Mouse (Mus musculus) stomach, embryonic 16.5 days (tissue): ENCODE data around the gene Chrna9. TPM values are rescaled to one million over a fixed set of nuclear protein-coding genes. Genes with fewer than 3 reads are reported as not detected.

Source experiments
- ATAC-seq: fragments of 200-750 bp; cut with Nextera tagmentation; 2 replicates; pipeline ENCODE4 v1.8.0; 2017; ENCODE audit warnings: moderate number of reproducible peaks, moderate TSS enrichment; ENCODE audit not compliant: insufficient read depth, low FRiP score
- H3K27ac ChIP-seq: fragments of 300-500 bp; sonication (generic); 2 replicates; pipeline ENCODE4 v1.5.1; 2014; ENCODE audit warnings: low read length
- H3K27me3 ChIP-seq: fragments of 300-500 bp; sonication (generic); 2 replicates; pipeline ENCODE4 v1.6.1; 2014; ENCODE audit warnings: low read length, control low read depth, mixed read lengths; ENCODE audit not compliant: control insufficient read depth, insufficient read depth
- H3K36me3 ChIP-seq: fragments of 300-500 bp; sonication (generic); 2 replicates; pipeline ENCODE4 v1.6.1; 2014; ENCODE audit warnings: low read length; ENCODE audit not compliant: control insufficient read depth, insufficient read depth
- H3K4me1 ChIP-seq: fragments of 300-500 bp; sonication (generic); 2 replicates; pipeline ENCODE4 v1.6.1; 2014; ENCODE audit warnings: low read length, control low read depth, mixed read lengths; ENCODE audit not compliant: control insufficient read depth, insufficient read depth
- H3K4me2 ChIP-seq: fragments of 300-500 bp; sonication (generic); 2 replicates; pipeline ENCODE4 v1.6.1; 2014; ENCODE audit warnings: low read depth, low read length, mixed read lengths
- H3K4me3 ChIP-seq: fragments of 300-500 bp; sonication (generic); replicated peaks from 2 replicates; pipeline ENCODE4 v1.5.1; 2014; ENCODE audit warnings: mild to moderate bottlenecking, low read length
- H3K9ac ChIP-seq: fragments of 300-500 bp; sonication (generic); 2 replicates; pipeline ENCODE4 v1.6.1; 2014; ENCODE audit warnings: low read length
- H3K9me3 ChIP-seq: fragments of 300-500 bp; sonication (generic); replicated peaks from 2 replicates; pipeline ENCODE4 v1.6.1; 2016; ENCODE audit warnings: low read length, control low read depth; ENCODE audit not compliant: control insufficient read depth
- WGBS: fragments of 180-500 bp; shearing (Covaris S2); extraction: QIAGEN DNeasy Blood & Tissue Kit; methylation state at CpG from one replicate; pipeline ENCODE4 v1.1.7; 2014; 5-methylcytosine and 5-hydroxymethylcytosine counted together
- polyA plus RNA-seq: library from polyadenylated mRNA; unstranded; fragments of >200 nt; fragmentation: Nextera tagmentation; extraction: Ambion mirVana; gene quantifications from 2 replicates; pipeline ENCODE4 v1.2.1, GENCODE M21; 2015

Gene Chrna9
- 0.43 TPM in 1 of 2 replicates, not detected in the other for polyA plus RNA-seq

DNA sequence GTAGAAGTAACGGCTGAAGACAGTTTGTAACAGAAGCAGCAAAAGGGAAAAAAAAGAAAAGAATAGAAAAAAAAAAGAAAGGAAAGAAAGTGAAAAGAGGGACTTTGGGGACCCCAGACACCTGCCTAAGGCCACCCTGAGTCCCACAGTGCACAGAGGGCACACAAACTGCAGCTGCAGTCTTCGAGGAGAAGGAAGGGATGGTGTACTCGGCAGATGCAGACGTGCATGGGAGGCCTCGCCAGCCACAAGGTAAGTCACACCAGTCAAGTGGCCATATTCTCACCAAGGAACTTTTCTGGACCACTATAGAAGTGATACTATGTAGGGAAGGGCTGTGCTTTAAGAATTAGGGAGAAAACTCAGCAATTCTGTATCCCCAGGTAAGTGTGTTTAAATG, at the start of gene Chrna9:
Gene Chrna9, plus strand, starts transcription at position 139 of the 400 bp plus-strand sequence.
- Histone ChIP-seq H3K4me3 (no peak within 1 kb of the TSS), H3K9me3 (no peaks in the 10 kb centered on the region), H3K4me2 (no peak within 1 kb of the TSS), H3K27me3 (no peaks in the 10 kb centered on the region), H3K9ac (no peak within 1 kb of the TSS), H3K4me1 (no peaks in the 10 kb centered on the region), H3K27ac (no peak within 1 kb of the TSS), H3K36me3 (no peaks in the 10 kb centered on the region)
- 83% methylated on average over 5 of the region's 5 CpGs for whole genome bisulfite sequencing
- ATAC-seq, result no peak

DNA sequence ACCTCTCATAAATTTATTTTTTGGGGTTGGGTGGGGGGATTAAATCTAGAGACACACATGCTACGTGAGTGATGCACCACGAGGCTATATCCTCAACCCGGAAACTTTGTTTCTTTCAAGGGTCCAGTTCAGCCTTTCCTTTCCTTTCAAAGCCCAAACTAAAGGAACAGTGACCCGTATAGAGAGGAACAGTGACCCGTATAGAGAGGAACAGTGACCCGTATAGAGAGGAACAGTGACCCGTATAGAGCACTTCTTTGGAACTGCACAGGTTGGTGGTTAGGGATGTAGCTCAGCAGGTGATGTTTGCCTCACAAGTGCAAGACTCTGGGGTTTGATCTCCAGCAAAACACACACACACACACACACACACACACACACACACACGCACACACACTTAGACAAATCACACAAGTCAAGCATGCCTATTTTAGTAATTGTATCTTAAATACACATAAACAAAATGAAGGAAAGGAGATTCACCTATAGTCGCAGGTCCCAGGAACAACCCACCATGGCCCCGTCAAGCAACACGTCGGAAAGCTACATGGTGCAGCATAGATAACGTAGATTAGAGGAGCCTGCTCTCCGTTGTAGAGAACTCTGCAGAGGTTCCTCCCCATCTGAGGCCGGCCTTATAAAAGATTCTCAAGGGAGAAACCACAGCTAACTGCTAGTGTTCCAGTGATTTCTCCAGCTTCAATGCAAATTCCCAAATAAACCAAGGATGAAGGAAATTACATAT, 48.9 kb upstream of the Chrna9 start:
- Histone ChIP-seq H3K4me2 (no peak overlapping the region), H3K4me3 (no peak overlapping the region), H3K36me3 (no peaks in the 10 kb centered on the region), H3K9ac (no peak overlapping the region), H3K4me1 (no peaks in the 10 kb centered on the region), H3K27ac (no peak overlapping the region), H3K9me3 (no peaks in the 10 kb centered on the region), H3K27me3 (no peaks in the 10 kb centered on the region)
- 83% methylated on average over 15 of the region's 15 CpGs for WGBS
- no peak for ATAC-seq

DNA sequence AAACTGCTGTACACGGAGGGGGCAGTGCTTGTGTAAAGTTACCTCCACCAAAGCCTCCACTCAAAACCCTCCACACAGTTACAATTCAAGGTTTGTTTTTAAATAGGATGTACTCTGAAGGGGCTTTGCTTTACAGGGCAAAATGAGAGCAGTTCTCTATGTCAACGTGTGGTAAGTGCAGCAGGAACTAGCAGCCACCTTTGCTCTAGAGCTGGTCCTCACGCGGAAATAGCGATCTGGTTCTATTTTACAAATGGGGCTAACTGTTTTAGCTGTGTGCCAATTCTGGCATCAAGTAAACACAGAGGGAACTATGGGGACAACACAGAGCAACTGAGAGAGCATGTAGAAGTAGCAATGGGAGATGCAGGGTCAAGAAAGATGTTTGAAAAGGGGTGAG, 46.6 kb upstream of the Chrna9 start:
- no peaks in the 10 kb centered on the region for H3K36me3 ChIP-seq
- H3K27me3 ChIP-seq, result no peaks in the 10 kb centered on the region
- H3K27ac ChIP-seq, result no peak overlapping the region
- H3K9ac ChIP-seq, result no peak overlapping the region
- no peaks in the 10 kb centered on the region for H3K4me1 ChIP-seq
- no peak overlapping the region for H3K4me2 ChIP-seq
- H3K4me3 ChIP-seq, result no peak overlapping the region
- H3K9me3 ChIP-seq, result no peaks in the 10 kb centered on the region
- ATAC-seq, result no peak
- WGBS, result 84% methylated on average over 5 of the region's 5 CpGs

DNA sequence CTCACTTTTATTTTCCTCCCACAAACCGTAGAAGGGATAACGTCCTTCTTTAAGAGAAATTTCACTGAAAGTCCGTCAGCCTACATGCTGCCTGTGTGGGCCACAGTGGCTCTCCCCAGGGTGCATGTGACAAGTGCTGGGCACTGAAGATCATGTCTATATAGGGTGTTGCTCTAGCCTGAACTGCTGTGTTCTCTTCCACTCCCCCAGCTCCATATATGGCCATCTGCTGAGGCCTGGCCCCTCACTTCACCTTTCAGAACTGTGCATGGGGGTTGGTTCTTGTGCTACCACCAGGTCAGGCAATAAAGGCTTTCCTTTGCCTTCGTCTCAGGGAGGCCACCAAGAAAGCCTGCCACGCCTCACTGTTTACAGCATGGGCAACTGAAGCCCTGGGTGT, 45.7 kb upstream of the Chrna9 start:
- Histone ChIP-seq H3K36me3 (no peaks in the 10 kb centered on the region), H3K27me3 (no peaks in the 10 kb centered on the region), H3K4me1 (no peaks in the 10 kb centered on the region), H3K4me2 (no peak overlapping the region), H3K9me3 (no peaks in the 10 kb centered on the region), H3K9ac (no peak overlapping the region), H3K4me3 (no peak overlapping the region), H3K27ac (peak overlapping the region; percentile 48)
- 51% methylated on average over 5 of the region's 5 CpGs for WGBS
- ATAC-seq, result peak; percentile 80

DNA sequence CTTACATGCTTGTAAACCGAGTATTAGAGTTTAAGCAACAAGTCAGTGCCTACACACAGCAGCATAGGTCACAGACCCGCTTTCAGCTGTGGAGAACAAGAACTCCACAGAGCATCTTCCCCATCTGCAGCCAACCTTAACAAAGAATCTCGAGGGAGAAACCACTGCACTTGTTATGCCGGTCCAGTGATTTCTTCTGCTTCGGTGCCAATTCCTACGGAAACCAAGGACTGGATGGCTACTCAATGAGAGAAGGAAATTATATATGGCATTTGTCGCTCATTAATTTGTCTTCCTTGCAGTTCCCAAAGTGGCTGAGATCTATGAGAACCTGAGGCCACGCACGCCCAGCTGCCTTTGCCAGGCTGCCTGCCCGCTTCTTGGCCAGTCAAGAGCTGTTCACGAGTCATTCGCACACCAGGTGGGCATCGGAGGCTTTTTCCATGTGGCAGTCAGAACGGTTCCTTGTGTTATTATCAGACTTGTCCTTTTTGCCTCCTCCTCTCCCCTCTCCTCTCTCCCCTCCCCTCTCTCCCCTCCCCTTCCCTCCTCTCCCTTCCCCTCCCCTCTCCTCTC, 43.4 kb upstream of the Chrna9 start:
- no peak overlapping the region for H3K27ac ChIP-seq
- no peak for ATAC-seq
- no peaks in the 10 kb centered on the region for H3K36me3 ChIP-seq
- no peaks in the 10 kb centered on the region for H3K27me3 ChIP-seq
- 85% methylated on average over 14 of the region's 14 CpGs for WGBS
- no peak overlapping the region for H3K9ac ChIP-seq
- H3K4me1 ChIP-seq, result no peaks in the 10 kb centered on the region
- no peaks in the 10 kb centered on the region for H3K9me3 ChIP-seq
- H3K4me3 ChIP-seq, result no peak overlapping the region
- H3K4me2 ChIP-seq, result no peak overlapping the region

DNA sequence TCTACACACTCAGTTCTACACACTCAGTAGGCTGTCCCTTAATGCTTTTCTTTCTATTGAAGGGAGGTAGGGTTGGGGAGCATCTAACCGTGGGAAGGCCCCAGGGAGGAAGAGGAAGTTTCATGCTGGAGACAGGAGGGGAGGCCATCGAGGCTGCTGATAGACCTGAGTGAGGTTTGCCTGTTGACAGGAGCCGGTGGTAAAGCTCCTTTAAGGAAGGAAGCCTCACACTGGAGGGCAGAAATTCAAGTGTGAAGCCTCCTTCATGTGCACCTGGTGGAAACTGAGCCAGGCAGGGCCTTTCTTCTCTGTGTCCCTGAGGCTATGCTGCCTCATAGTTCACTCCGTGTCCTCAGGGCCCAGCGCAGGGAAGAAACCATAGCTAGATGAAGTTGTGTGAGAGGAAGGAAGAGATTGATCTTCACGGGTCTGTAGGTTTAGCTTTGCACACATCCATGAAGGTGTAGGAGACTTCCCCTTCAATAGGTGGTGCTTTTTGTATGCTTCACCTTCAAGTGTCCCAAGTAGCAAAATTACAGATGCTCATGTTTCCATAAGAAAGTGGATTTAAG, 39.5 kb upstream of the Chrna9 start:
- 81% methylated on average over 6 of the region's 6 CpGs for WGBS
- Histone ChIP-seq H3K4me1 (no peaks in the 10 kb centered on the region), H3K4me3 (no peak overlapping the region), H3K27me3 (no peaks in the 10 kb centered on the region), H3K9me3 (no peaks in the 10 kb centered on the region), H3K9ac (no peak overlapping the region), H3K27ac (no peak overlapping the region), H3K4me2 (no peak overlapping the region), H3K36me3 (no peaks in the 10 kb centered on the region)
- no peak for ATAC-seq

DNA sequence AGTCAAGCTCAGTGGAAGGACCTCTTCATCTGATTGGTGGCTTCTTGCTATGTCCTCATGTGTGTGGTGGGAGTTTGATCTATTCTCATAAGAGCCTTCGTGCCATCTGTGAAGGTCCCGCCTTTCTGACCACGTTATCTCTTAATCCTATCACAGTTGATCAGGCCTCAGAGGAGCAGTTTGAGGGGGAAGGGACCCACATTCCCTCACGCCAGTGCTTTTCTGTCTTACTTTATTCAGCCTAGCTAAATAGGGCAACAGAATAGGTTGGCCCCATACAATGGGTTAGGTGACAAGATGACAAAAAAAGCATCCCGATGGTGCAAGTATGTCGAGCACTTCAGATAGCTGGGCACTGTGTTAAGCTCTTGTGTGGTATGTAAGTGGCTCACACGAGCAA, 39.0 kb upstream of the Chrna9 start:
- ATAC-seq, result no peak
- no peak overlapping the region for H3K9ac ChIP-seq
- H3K4me3 ChIP-seq, result no peak overlapping the region
- H3K9me3 ChIP-seq, result no peaks in the 10 kb centered on the region
- H3K4me2 ChIP-seq, result no peak overlapping the region
- no peaks in the 10 kb centered on the region for H3K4me1 ChIP-seq
- no peaks in the 10 kb centered on the region for H3K36me3 ChIP-seq
- WGBS, result 87% methylated on average over 7 of the region's 7 CpGs
- H3K27me3 ChIP-seq, result no peaks in the 10 kb centered on the region
- no peak overlapping the region for H3K27ac ChIP-seq

DNA sequence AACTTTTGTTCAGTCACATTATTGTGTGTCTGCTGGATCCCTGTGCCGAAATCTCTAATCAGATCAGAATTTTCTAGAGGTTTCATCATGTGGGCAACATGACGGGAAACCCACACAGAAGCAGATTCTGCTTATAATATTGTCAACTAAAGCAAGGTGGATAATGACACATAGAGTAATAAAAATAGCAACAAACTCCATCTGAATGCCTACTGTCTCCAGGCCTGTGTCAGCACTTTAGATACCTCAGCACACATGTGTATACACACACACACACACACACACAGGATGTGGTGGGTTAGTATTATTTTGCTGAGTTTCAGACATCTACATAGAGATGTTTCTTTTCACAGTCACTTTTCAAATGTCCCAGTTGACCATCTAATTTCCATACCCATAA, 37.0 kb upstream of the Chrna9 start:
- Histone ChIP-seq H3K4me2 (no peak overlapping the region), H3K4me3 (no peak overlapping the region), H3K27ac (no peak overlapping the region), H3K27me3 (no peaks in the 10 kb centered on the region), H3K9me3 (0 out of 2 replicates have a peak, but pooled peaks cover 1% of the 10 kb centered on the region), H3K9ac (no peak overlapping the region), H3K4me1 (no peaks in the 10 kb centered on the region), H3K36me3 (no peaks in the 10 kb centered on the region)
- WGBS, result 85% methylated on average over 2 of the region's 2 CpGs
- ATAC-seq, result no peak

DNA sequence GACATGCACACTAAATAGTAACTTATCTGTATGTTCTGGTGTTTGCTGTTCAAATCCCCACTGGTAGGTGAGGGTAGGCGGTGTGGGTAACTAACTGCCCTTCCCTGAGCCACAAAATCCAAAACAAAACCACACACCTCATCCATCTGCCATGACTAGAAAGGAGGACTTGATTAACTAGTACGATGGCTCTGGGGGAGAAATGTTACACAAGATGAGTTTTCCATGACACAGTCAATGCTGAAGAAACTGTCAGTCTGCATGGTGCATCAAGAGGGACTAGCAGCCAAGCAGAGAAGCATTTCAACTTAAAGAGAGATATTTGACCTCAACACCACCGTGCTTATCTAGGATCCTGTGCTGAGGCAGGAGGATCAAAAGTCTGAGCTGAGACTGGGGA, 36.0 kb upstream of the Chrna9 start:
- no peak overlapping the region for H3K4me2 ChIP-seq
- no peaks in the 10 kb centered on the region for H3K27me3 ChIP-seq
- no peak overlapping the region for H3K9ac ChIP-seq
- 70% methylated on average over 3 of the region's 3 CpGs for WGBS
- ATAC-seq, result no peak
- H3K27ac ChIP-seq, result no peak overlapping the region
- H3K36me3 ChIP-seq, result no peaks in the 10 kb centered on the region
- H3K4me3 ChIP-seq, result no peak overlapping the region
- peaks cover 10% of the 10 kb centered on the region for H3K9me3 ChIP-seq
- no peaks in the 10 kb centered on the region for H3K4me1 ChIP-seq
